Mouse (Mus musculus) liver, embryonic 14.5 days (tissue): ENCODE measurements around the gene Tent4a. TPM values are rescaled to one million over a fixed set of nuclear protein-coding genes. Genes with fewer than 3 reads are reported as not detected.

Experiments used
- ATAC-seq: fragments of 200-750 bp; cut with Nextera tagmentation; 2 replicates; pipeline ENCODE4 v1.8.0; 2017; ENCODE audit warnings: moderate number of reproducible peaks, mild to moderate bottlenecking, moderate library complexity; ENCODE audit not compliant: insufficient read depth
- DNase-seq, 3 experiments: peaks; one replicate each; pipeline ENCODE4 v3.0.0-alpha.2; 2012 to 2013; ENCODE audit warnings: low read depth in 3 of 3, low spot score in 3 of 3
- H3K27ac ChIP-seq: fragments of 300-500 bp; sonication (generic); 2 replicates; pipeline ENCODE4 v1.5.1; 2014; ENCODE audit warnings: moderate library complexity, mild to moderate bottlenecking, control low read depth, inconsistent platforms
- H3K27me3 ChIP-seq: fragments of 300-500 bp; sonication (generic); 2 replicates; pipeline ENCODE4 v1.6.1; 2014; ENCODE audit warnings: mild to moderate bottlenecking, low read length, moderate library complexity; ENCODE audit not compliant: control insufficient read depth, insufficient read depth
- H3K36me3 ChIP-seq: fragments of 300-500 bp; sonication (generic); replicated peaks from 2 replicates; pipeline ENCODE4 v1.6.1; 2014; ENCODE audit warnings: low read depth; ENCODE audit not compliant: control insufficient read depth, insufficient read depth
- H3K4me1 ChIP-seq, 2 experiments: fragments of 200-500 bp in 1 of 2; fragments of 300-500 bp in 1 of 2; sonication (generic) in 1 of 2; replicated peaks; 2 replicates each; pipeline ENCODE4 v1.6.1; 2012 to 2014; ENCODE audit warnings: antibody characterized with exemption in 1 of 2, inconsistent platforms in 1 of 2, low read length in 1 of 2; ENCODE audit not compliant: control insufficient read depth in 2 of 2, insufficient read depth in 2 of 2
- H3K4me2 ChIP-seq: fragments of 300-500 bp; sonication (generic); 2 replicates; pipeline ENCODE4 v1.6.1; 2014; ENCODE audit warnings: low read depth, mild to moderate bottlenecking, control low read depth, moderate library complexity
- H3K4me3 ChIP-seq, 2 experiments: fragments of 200-500 bp in 1 of 2; fragments of 300-500 bp in 1 of 2; sonication (generic) in 1 of 2; 2 replicates each; pipeline ENCODE4 v1.5.1; 2012 to 2014; ENCODE audit warnings: low read depth in 2 of 2, low read length in 2 of 2, mild to moderate bottlenecking in 2 of 2, control low read depth in 1 of 2, inconsistent platforms in 1 of 2, moderate library complexity in 1 of 2; ENCODE audit not compliant: insufficient read depth in 1 of 2
- H3K9ac ChIP-seq: fragments of 300-500 bp; sonication (generic); replicated peaks from 2 replicates; pipeline ENCODE4 v1.6.1; 2014; ENCODE audit warnings: mild to moderate bottlenecking, control low read depth, moderate library complexity
- H3K9me3 ChIP-seq: fragments of 300-500 bp; sonication (generic); 2 replicates; pipeline ENCODE4 v1.6.1; 2016; ENCODE audit warnings: low read length, mixed read lengths; ENCODE audit not compliant: control insufficient read depth
- CTCF ChIP-seq: IDR thresholded peaks from 2 replicates; pipeline ENCODE4 v1.5.1; 2016; ENCODE audit warnings: antibody characterized with exemption, low read depth, control low read depth
- EP300 ChIP-seq: IDR thresholded peaks from 2 replicates; pipeline ENCODE4 v1.6.1; 2016; ENCODE audit warnings: antibody characterized with exemption, low read depth
- WGBS: fragments of 180-500 bp; shearing (Covaris S2); extraction: QIAGEN DNeasy Blood & Tissue Kit; methylation state at CpG from one replicate; pipeline ENCODE4 v1.1.7; 2014; ENCODE audit not compliant: insufficient replicate concordance; 5-methylcytosine and 5-hydroxymethylcytosine counted together
- polyA plus RNA-seq, 2 experiments: library from polyadenylated mRNA; depleted of rRNA in 1 of 2; stranded (reverse) in 1 of 2; unstranded in 1 of 2; fragments of >200 nt; fragmentation: Nextera tagmentation in 1 of 2; extraction: Ambion mirVana in 1 of 2; gene quantifications; 2 replicates each; pipeline versions ENCODE4 v1.2.1 to v1.2.3; 2012 to 2014

Tent4a gene
- 5.4 and 6.3 TPM in 2 replicates for polyA plus RNA-seq (2012; rRNA removed)
- 2.3 and 3.0 TPM in 2 replicates for polyA plus RNA-seq (2014; fragmentation: Nextera tagmentation; extraction: Ambion mirVana)

GRCm38 (mm10) chr13:69534334-69534653 lies at the start of gene Tent4a:
Tent4a (minus strand) TSS chr13:69534617.
- DNase-seq = no peak
- Histone ChIP-seq H3K36me3 (no peaks in the 10 kb centered on the region; the same call in 1 of the 2 replicates), H3K27me3 (no peaks in the 10 kb centered on the region), H3K4me3 (peak within 1 kb of the TSS; percentile 85 to 96), H3K9me3 (no peaks in the 10 kb centered on the region), H3K4me2 (peak within 1 kb of the TSS; percentile 99), H3K9ac (peak within 1 kb of the TSS; percentile 90), H3K27ac (peak within 1 kb of the TSS; percentile 74), H3K4me1 (peaks cover 15 to 26% of the 10 kb centered on the region in 2 experiments)
- under 1% methylated on average over 27 of the region's 57 CpGs for WGBS
- no peak for TF ChIP-seq CTCF
- ATAC-seq = peak; percentile 81

- H3K4me1 ChIP-seq = no peaks in the 10 kb centered on the region
- WGBS = 70% methylated on average over 6 of the region's 6 CpGs
Observed at GRCm38 (mm10) chr13:69583591-69583990, 49.2 kb upstream of the Tent4a start.

GRCm38 (mm10) chr13:69582411-69582810 lies 48.0 kb upstream of the Tent4a start:
- Histone ChIP-seq H3K9ac (no peak overlapping the region), H3K4me3 (no peak overlapping the region), H3K4me1 (no peaks in the 10 kb centered on the region), H3K4me2 (no peak overlapping the region), H3K9me3 (no peaks in the 10 kb centered on the region), H3K27ac (no peak overlapping the region), H3K27me3 (no peaks in the 10 kb centered on the region), H3K36me3 (no peaks in the 10 kb centered on the region)
- no peak for DNase-seq
- no peak for ATAC-seq
- 63% methylated on average over 6 of the region's 6 CpGs for WGBS
- TF ChIP-seq EP300 = no peak
- no peak for TF ChIP-seq CTCF

More at GRCm38 (mm10) chr13:69583591-69583990, 49.2 kb upstream of the Tent4a start:
- TF ChIP-seq CTCF = no peak
- TF ChIP-seq EP300 = no peak
- no peak overlapping the region for H3K9ac ChIP-seq
- no peak overlapping the region for H3K4me3 ChIP-seq
- no peaks in the 10 kb centered on the region for H3K36me3 ChIP-seq
- no peak for DNase-seq
- no peak overlapping the region for H3K4me2 ChIP-seq
- no peaks in the 10 kb centered on the region for H3K9me3 ChIP-seq
- H3K27me3 ChIP-seq = no peaks in the 10 kb centered on the region
- H3K27ac ChIP-seq = no peak overlapping the region
- ATAC-seq = no peak

GRCm38 (mm10) chr13:69577181-69577834 lies 42.9 kb upstream of the Tent4a start:
- Histone ChIP-seq H3K9me3 (no peaks in the 10 kb centered on the region), H3K4me2 (no peak overlapping the region), H3K36me3 (no peaks in the 10 kb centered on the region), H3K4me1 (no peaks in the 10 kb centered on the region), H3K4me3 (no peak overlapping the region), H3K27me3 (no peaks in the 10 kb centered on the region), H3K27ac (no peak overlapping the region), H3K9ac (no peak overlapping the region)
- TF ChIP-seq EP300 (no peak), CTCF (no peak)
- ATAC-seq = no peak
- DNase-seq = no peak
- WGBS = 74% methylated on average over 16 of the region's 16 CpGs

GRCm38 (mm10) chr13:69576676-69577075 lies 42.3 kb upstream of the Tent4a start:
- WGBS = 59% methylated on average over 11 of the region's 11 CpGs
- Histone ChIP-seq H3K4me2 (no peak overlapping the region), H3K36me3 (no peaks in the 10 kb centered on the region), H3K27me3 (no peaks in the 10 kb centered on the region), H3K9me3 (no peaks in the 10 kb centered on the region), H3K4me3 (no peak overlapping the region), H3K27ac (no peak overlapping the region), H3K9ac (no peak overlapping the region), H3K4me1 (no peaks in the 10 kb centered on the region)
- TF ChIP-seq EP300 (no peak), CTCF (no peak)
- DNase-seq (no peak), ATAC-seq (no peak)
